Comparison of ENCODE assay signal across 11 mouse cellular contexts in genomic region chr16:45057922-45058321, GRCm38 (mm10).
"Had no signal": no experiment of that assay in that cellular context is flagged by ENCODE, and none has a peak within 500 bp of the region (broad histone marks: within the 10 kb centered on the region; RNA-seq: fewer than 3 reads in every experiment).

No protein-coding gene starts in this region.

- H3K36me3 ChIP-seq: limb, embryonic 10.5 days; liver, embryonic 15.5 days; midbrain, embryonic 13.5 days; neural tube, embryonic 12.5 days had no signal

- H3K4me2 ChIP-seq: liver, embryonic 11.5 days; liver, embryonic 15.5 days; midbrain, embryonic 13.5 days; neural tube, embryonic 12.5 days had no signal

- H3K27me3 ChIP-seq: liver, embryonic 15.5 days; midbrain, embryonic 13.5 days; neural tube, embryonic 12.5 days had no signal

- H3K9ac ChIP-seq: liver, embryonic 15.5 days; midbrain, embryonic 13.5 days; neural tube, embryonic 12.5 days had no signal

- DNase-seq: kidney, adult 8-10 months; kidney, postnatal 36 days; layer of hippocampus, adult 9-11 months; lung, adult 2 months; lung, postnatal 36 days had no signal

- H3K9me3 ChIP-seq: limb, embryonic 10.5 days; liver, embryonic 15.5 days; midbrain, embryonic 13.5 days; neural tube, embryonic 12.5 days had no signal

- H3K27ac ChIP-seq: limb, embryonic 10.5 days; liver, embryonic 15.5 days; midbrain, embryonic 13.5 days; neural tube, embryonic 12.5 days had no signal

- H3K4me3 ChIP-seq: limb, embryonic 10.5 days; liver, embryonic 15.5 days; midbrain, embryonic 13.5 days; neural tube, embryonic 12.5 days had no signal

- ATAC-seq: lung, postnatal 0 days; midbrain, embryonic 13.5 days had no signal

- H3K4me1 ChIP-seq: limb, embryonic 10.5 days; liver, embryonic 15.5 days; midbrain, embryonic 13.5 days; neural tube, embryonic 12.5 days had no signal
